Mouse (Mus musculus): ENCODE measurements around the gene Cry2.

The Cry2 gene

DNA sequence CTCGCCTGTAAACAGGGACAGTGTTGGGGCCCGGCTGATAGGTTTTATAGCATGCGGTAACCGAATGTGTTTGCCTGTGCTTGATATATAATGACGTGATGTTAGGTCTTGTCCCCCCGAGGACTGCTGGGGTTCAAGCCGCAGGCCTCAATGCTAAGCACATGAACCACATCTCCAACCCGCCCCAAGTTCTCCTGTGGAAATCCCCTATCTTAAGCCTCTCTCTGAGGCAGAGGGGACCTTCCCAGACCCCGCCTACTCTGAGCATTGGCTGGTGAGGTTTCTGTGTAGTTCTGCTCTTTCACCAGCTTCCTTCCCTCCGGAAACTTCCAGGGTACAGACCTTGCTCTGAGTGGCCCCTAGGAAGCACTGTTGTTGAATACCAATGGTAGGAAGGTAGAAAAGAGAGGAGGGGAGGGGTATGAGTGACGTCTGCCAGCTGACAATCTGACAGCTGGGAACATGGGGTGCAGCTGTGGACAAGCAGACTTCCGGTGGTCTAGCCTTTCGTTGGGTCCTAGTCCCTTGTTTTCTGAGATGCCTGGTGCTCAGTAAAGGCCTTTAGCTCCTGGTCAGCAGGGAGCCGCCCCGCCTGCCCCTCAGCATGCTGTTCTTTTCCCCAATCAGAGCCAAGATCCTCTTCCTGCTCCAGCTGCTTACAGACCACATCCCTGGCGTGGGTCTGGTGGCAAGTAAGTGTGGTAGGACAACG is 53.9 kb downstream of the Cry2 start:
- in situ Hi-C loops (cut with MboI; ENCODE audit: low pct_unique_long_range_greater_than_20kb in 1 of 2, low sequenced_read_pairs in 2 of 2, unreplicated experiment in 1 of 2): no loop called here

DNA sequence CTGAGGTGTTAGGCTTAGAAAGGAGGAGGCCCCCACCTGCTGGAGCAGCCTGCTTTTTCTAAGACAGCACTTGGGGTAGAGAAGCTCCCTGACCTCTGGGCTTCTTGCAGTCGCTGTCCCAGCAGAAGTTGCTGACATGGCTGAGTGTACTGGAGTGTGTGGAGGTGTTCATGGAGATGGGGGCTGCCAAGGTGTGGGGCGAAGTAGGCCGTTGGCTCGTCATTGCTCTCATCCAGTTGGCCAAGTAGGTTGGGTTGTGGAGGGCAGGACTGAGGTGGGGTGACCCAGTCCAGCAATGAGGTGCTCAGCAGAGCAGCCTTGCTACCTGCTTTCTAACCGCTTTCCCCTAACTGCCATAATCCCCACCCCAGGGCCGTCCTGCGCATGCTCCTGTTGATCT is 56.5 kb downstream of the Cry2 start:
- in situ Hi-C loops (cut with MboI; ENCODE audit: low pct_unique_long_range_greater_than_20kb in 1 of 2, low sequenced_read_pairs in 2 of 2, unreplicated experiment in 1 of 2): no loop called here

DNA sequence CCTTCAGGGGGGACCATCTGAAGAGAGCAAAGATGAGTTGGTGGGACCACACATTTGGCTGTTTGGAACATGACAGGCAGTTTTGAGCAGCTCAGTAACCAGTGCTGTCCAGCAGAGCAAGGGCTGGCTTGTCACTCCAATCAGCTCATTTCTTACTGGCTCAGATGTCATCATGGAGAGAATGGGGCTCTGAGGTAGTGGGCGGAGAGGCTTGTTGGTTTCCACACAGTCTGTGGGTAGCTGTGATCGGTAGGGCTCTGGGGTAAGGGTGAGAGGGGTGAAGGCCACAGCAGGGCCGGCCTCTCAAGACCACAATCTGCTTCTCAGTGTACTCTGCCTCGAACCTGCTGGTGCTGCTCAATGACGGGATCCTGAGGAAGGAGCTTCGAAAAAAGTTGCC is 57.5 kb downstream of the Cry2 start:
- in situ Hi-C loops (cut with MboI; ENCODE audit: low pct_unique_long_range_greater_than_20kb in 1 of 2, low sequenced_read_pairs in 2 of 2, unreplicated experiment in 1 of 2): no loop called here

DNA sequence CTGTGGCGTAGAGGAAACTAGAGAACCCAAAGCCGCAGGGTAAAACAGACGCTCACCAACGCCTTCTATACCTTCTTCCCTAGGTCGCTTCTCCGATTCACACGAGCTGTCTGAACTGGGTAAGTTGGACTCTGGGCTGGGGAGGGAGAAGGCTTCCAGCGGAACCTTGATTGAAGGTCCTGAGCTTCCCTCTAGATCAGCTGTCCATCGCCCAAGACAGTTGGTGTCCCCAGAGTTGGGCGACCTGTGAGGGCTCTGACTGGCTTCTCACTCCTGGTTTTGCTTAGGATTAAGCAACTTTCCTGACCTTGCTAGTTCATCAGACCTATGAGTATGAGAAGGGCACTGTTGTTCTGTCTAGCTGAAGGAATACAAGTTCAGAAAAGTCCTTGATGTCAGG is 58.1 kb downstream of the Cry2 start:
- in situ Hi-C loops (cut with MboI; ENCODE audit: low pct_unique_long_range_greater_than_20kb in 1 of 2, low sequenced_read_pairs in 2 of 2, unreplicated experiment in 1 of 2): no loop called here

DNA sequence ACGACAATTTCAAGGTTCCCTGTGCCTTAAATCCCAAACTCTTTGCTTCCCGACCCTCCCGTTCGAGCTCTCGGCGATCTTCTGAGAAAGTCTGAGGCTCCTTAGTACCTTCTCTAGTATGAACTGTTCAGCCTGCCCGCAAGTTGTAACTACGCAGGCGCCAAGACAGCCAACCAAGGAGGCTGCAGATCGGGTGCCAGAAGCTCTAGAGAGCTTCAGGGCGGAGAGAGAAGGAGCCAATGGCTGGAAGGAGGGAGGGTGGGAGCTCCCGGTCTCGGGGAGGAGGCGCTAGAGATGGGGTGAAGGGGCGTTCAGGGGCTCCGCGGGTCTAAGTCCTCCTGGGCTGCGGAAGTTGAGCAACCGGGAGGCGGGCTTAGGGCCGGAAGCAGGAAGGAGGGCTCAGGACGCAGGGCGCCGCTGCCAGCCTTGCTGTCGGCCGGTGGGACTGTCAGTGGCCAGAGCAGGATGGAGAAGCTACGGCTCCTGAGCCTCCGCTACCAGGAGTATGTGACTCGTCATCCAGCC is 58.7 kb downstream of the Cry2 start:
- in situ Hi-C loops (cut with MboI; ENCODE audit: low pct_unique_long_range_greater_than_20kb in 1 of 2, low sequenced_read_pairs in 2 of 2, unreplicated experiment in 1 of 2): no loop called here

DNA sequence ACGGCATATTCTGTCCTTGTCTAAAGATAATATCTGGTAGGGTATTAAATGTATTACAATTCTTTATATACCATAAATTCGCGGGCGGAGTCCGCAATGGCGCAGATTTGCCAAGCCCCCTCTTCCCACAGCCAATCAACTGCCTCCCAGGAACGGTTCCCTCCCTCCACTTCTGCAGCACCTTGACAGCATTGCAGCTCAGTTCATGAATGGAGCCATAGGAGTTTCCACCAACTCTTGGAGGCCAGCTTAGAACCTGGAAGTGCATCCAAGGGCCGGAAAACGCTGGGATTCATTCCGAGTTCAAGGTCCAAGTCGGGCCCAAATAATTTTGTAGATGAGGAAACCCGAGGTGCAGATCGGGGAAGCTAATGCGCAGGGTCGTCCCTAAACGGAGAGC is 59.3 kb downstream of the Cry2 start, which contains the start of the genes Pex16 and Large2:
TSS of gene Pex16 (plus strand) at position 163 of the 400 bp plus-strand sequence.
TSS of gene Large2 (minus strand) at position 356 of the 400 bp plus-strand sequence.
- in situ Hi-C loops (cut with MboI; ENCODE audit: low pct_unique_long_range_greater_than_20kb in 1 of 2, low sequenced_read_pairs in 2 of 2, unreplicated experiment in 1 of 2): no loop called here

DNA sequence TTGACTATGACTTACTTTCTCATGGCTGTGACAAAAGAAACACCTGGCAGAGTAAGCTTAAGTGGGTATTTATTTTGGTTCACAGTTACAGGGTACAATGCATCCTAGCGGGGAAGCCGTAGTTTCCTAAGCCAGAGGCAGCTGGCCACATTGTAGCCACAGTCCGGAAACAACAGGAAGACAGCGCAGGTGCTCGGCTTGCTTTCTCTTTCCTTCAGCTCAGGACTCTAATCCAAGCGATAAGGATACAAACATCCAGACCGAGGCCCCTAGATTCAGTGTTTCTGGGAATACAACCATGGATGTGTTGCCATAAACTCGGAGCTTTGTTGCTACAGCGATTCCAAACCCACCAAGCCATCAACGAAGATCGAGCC is 60.4 kb downstream of the Cry2 start:
- in situ Hi-C loops (cut with MboI; ENCODE audit: low pct_unique_long_range_greater_than_20kb in 1 of 2, low sequenced_read_pairs in 2 of 2, unreplicated experiment in 1 of 2): no loop called here

DNA sequence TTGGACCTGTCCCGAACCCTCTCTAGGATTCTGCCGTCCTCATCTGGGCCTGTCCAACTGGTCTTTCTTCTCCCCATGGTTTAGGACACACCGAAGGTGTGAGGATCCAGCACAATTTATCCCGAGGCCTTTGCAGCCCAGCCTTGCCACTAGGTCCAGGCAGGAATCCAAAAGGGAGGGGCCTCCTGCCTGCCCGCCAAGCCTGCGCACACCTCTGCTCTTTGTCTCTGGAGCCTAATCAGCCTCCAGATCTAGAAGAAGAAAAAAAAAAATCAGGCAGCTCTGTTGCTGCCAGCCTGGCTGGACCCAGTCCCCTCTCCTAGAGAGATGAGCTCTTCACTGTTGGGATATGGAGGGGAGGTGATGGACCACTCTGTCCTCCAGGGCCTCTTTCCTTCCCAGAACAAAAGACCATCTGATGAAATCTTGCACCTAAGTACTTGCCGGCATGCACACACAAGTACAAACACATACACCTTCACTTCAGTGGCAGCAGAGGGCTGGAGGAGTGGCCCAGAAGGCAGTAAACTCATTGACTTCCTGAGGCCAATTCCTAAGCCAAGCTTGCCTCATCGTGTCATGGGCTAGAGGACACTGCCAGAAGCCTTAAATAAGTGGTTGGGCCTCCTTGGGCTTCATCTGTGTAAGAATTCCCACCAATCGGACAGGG is 60.9 kb downstream of the Cry2 start:
- in situ Hi-C loops (cut with MboI; ENCODE audit: low pct_unique_long_range_greater_than_20kb in 1 of 2, low sequenced_read_pairs in 2 of 2, unreplicated experiment in 1 of 2): no loop called here

DNA sequence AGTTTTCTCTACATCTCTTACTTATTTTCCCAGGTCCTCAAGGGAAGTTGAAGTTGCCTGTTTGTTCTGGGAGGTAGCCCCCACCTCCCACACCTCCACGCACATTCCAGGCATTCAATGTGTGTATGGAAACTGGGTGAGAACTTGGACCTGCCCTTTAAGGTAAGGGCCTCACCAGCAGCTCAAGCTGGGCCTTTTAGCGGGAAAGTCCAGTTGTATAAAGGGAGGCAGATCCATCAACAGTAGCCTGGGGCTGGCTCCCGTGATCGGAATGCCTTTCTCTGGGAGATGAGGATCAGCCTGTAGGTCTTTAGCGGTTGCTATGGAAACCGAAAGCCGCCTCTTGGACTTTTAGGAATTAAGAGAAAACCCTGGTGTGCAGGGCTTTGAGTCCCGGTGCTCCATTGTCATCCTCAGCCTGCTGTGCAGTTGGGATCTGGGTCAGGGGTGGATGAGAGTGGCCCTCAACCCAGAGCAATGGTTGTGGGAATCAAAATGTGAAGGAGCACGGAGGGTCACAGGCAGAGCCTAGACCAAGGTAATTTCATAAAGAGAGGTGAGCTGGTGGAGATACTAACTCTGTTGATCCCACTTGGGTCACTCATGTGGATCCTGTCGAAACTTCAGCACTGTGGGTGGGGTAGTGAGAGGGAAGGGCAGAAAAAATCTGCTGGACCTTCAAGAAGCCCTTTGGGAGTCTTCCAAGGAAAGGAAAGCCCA is 61.7 kb downstream of the Cry2 start:
- in situ Hi-C loops (cut with MboI; ENCODE audit: low pct_unique_long_range_greater_than_20kb in 1 of 2, low sequenced_read_pairs in 2 of 2, unreplicated experiment in 1 of 2): no loop called here

DNA sequence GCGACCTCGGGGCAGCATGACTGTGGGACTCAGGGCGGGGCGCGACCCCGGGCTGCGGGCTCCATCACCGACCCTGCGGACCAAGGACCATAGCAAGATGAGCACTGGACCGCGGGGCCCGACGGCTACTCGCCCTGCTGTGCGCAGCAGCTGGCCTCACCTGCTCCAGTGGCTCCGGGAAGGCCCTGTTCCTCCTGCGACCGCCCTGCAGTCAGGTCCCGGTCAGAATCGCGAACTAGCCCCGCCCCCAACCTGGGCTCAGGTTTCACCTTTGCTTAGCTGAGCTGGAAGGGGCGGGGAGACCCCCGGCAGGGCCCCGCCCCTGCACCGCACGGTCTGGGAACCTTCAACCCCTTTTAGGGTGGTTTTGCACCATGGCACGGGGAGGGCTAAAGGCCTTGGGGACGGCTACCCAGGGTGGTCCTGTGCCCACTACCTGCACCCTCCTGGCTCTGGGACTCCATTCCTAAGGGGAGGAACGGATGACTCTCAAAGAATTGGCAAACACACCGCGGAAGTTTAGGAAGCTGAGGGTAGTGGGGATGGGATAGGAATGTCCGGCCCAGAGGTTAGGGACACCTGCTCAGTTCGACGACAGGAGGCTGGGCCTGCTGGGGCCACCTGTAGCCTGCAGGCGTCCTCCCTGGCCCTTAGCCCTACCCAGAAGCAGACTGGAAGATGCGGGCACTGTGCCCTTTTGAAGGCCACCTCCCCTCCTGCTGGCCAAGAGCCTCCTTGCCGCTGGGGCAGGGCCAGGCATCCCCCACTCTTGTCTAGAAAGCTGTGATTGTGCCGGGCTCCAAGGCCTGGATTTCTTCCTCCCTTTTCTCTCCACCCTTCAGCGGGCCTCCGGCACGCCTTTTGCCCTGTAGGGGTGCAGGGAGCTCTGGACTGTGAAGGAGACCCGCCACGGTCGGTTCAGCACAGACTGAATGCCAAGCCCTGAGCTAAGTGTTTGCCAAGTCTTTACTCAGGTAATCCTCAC is 62.7 kb downstream of the Cry2 start:
- in situ Hi-C loops (cut with MboI; ENCODE audit: low pct_unique_long_range_greater_than_20kb in 1 of 2, low sequenced_read_pairs in 2 of 2, unreplicated experiment in 1 of 2): no loop called here

DNA sequence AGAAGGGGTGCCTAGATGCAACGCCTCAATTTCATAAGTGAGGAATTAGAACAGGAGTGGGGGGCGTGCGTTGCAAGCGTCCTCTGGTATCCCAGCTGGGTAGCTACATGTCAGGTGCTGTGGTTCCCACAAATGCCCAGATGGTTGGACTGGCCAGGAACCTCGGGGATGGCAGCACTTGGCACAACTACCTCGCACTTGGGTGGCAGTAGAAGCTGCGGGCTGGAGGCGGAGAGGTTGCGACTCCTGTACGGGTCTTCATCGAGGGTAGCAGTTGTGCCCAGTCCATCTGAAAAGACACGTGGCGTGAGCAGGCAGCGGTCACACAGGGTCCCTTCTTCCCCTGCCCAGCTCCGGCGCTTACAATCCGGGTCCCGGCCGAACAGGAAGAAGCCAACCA is 63.5 kb downstream of the Cry2 start:
- in situ Hi-C loops (cut with MboI; ENCODE audit: low pct_unique_long_range_greater_than_20kb in 1 of 2, low sequenced_read_pairs in 2 of 2, unreplicated experiment in 1 of 2): no loop called here

DNA sequence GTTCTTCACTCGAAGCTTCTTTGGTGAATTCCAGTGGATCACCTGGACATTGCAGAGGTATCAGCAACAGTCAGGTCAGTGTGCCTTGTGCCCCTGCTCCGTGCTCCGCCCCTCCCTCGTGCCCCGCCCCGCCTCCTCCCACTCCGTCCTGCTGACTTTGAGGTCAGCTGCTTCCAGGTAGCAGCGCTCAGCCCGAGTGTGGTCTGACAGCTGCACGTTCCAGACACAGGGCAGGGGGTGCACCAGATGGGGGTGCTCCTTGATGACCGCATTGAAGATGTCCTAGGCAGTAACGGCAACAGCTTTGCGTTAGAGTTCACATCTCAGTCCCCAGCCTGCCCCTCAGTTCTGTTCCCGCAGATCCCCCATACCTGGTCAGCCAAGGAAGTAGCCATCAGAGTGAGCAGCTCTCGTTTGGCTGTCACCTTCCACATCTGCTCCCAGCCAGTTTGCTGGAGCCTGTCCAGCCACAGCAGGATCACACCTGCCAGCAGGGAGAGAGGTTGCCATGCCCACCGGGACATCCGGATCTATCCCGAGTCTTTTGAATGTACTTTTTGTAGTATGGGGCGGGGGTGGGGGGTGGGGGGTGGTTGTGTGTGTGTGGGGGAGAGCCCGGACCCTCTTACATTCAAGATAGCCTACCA is 66.3 kb downstream of the Cry2 start:
- in situ Hi-C loops (cut with MboI; ENCODE audit: low pct_unique_long_range_greater_than_20kb in 1 of 2, low sequenced_read_pairs in 2 of 2, unreplicated experiment in 1 of 2): no loop called here

DNA sequence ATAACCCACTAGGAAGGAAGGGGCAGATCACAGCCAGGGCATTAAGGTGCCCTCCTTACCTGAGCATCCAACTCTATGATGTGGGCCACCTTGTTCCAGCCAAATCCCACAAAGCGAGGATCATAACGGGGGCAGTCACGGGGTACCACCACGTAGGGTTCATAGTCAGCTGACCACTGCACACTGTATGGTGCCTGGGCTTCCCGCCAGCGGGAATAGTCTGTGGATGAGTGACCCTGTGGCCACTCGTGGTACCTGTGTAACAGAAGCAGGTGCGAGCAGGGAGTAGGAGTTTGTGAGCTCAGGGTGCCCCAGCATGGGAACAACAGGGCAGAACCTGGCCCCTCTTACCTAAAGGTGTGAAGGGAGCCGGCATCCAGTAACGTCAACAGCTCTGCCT is 68.3 kb downstream of the Cry2 start:
- in situ Hi-C loops (cut with MboI; ENCODE audit: low pct_unique_long_range_greater_than_20kb in 1 of 2, low sequenced_read_pairs in 2 of 2, unreplicated experiment in 1 of 2): no loop called here

DNA sequence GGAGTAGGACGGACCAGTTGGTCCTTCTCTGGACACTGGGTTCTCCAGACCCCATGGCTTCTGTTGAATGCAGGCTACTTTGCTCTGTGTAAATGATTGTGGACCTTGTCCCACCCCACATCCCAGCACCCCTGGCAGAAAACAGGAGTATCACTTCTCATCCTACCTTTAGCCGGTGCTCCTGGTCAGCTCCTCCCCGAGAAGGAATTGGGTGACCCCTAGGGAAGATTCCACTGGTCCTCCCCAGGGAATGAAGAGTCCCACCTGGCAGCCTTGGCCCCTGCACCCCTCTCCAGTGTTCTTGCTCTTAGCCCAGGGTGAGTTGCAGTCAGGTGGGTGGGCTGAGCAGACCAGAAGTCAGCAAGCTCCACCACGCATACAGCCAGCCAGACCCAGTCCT is 69.8 kb downstream of the Cry2 start:
- in situ Hi-C loops (cut with MboI; ENCODE audit: low pct_unique_long_range_greater_than_20kb in 1 of 2, low sequenced_read_pairs in 2 of 2, unreplicated experiment in 1 of 2): no loop called here

DNA sequence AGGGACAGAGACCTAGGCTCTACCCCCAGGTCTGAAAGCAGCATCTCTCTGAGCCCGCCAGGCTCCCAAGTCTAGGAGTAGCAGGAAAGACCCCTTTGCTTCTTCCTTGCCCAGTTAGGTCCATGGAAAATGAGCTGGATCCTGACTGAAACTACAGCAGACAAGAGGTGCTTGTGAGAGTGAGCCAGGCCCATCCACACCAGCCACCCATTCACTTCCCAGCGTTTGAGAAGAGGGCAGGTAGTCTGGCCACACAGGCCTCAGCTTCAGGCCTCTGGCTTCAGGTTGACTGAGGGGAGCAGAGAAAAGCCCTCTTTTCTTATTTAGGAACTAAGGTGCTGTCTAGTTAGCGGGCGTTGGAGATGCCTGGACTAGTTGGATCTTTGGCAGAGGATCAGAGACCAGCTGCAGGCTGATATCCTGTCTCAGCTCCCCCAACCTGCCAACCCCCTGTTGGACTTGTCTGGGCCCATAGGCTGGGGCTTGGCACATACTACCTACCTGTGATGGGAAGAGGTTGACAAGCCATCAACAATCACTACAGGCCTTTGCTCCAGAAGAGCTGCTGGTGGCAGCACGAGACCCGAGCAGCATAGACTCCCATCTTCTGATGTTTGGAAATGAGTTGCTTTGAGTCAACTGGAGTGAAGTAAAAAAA is 71.1 kb downstream of the Cry2 start:
- in situ Hi-C loops (cut with MboI; ENCODE audit: low pct_unique_long_range_greater_than_20kb in 1 of 2, low sequenced_read_pairs in 2 of 2, unreplicated experiment in 1 of 2): no loop called here

DNA sequence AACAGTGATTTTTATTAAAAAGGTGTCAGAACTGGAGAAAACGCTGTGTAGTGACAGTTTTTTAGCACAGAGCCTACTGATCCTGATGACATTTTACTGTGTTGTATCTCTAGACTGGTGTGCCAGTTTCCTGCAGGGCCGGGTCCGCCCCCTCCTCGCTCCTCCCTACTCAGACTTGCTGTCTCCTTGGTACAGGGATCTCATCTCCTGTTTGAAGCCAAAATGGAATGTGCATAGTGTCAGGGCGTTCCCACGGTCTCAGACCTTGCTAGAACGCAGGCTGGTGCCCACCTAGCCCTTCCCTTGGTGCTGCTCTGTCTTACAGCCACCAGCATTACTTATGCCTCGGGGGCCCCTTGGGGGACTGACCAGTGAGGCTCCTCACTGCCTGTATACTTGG is 72.0 kb downstream of the Cry2 start:
- in situ Hi-C loops (cut with MboI; ENCODE audit: low pct_unique_long_range_greater_than_20kb in 1 of 2, low sequenced_read_pairs in 2 of 2, unreplicated experiment in 1 of 2): no loop called here

DNA sequence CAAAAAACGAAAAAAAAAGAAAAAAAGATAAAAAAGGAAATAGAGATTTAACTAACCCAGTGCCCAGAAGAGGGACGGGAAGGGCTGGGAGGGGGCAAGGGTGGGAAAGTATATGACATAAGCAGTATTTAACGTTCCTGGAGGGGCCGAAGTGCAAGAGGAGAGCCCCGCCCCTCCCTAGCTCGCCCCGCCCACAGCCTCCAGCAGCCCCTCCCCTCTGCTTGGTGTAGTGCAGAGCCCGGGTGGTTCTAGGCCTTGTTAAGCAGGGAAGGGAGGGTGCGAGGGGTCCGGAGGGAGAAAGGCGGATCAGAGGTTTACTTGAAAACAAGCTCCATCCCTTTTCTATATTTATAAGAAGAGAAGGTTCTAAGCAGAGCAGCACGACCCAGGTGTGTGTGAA is 73.0 kb downstream of the Cry2 start:
- in situ Hi-C loops (cut with MboI; ENCODE audit: low pct_unique_long_range_greater_than_20kb in 1 of 2, low sequenced_read_pairs in 2 of 2, unreplicated experiment in 1 of 2): no loop called here

All from mouse embryonic stem cell (cell line).